Mouse (Mus musculus) ES-E14 (cell line): ENCODE data around the gene Atp5s. TPM values are rescaled to one million over a fixed set of nuclear protein-coding genes. Genes with fewer than 3 reads are reported as not detected.

Source experiments
- DNase-seq: peaks from one replicate; pipeline ENCODE4 v3.0.0-alpha.2; 2013; ENCODE audit warnings: low read depth, low spot score
- H3K27ac ChIP-seq: 2 replicates; pipeline ENCODE4 v1.5.1; 2012; ENCODE audit warnings: low read depth, mild to moderate bottlenecking, low read length, moderate library complexity, mixed read lengths; ENCODE audit not compliant: poor library complexity, insufficient read depth, severe bottlenecking
- H3K36me3 ChIP-seq: 2 replicates; pipeline ENCODE4 v1.6.1; 2012; ENCODE audit warnings: mild to moderate bottlenecking, low read length, moderate library complexity, mixed read lengths; ENCODE audit not compliant: control insufficient read depth, poor library complexity, insufficient read depth, severe bottlenecking
- H3K4me1 ChIP-seq, 2 experiments: fragments of 150-350 bp in 1 of 2; sonication (generic) in 1 of 2; 2 replicates each; pipeline ENCODE4 v1.6.1; 2012; ENCODE audit warnings: low read length in 2 of 2, mild to moderate bottlenecking in 1 of 2, mixed read lengths in 1 of 2; ENCODE audit not compliant: control insufficient read depth in 2 of 2, insufficient read depth in 2 of 2, poor library complexity in 1 of 2
- H3K4me3 ChIP-seq, 2 experiments: fragments of 150-350 bp in 1 of 2; sonication (generic) in 1 of 2; 2 replicates each; pipeline ENCODE4 v1.5.1; 2012; ENCODE audit warnings: low read length in 2 of 2, low read depth in 1 of 2, mild to moderate bottlenecking in 1 of 2, mixed read lengths in 1 of 2; ENCODE audit not compliant: insufficient read depth in 1 of 2, poor library complexity in 1 of 2, severe bottlenecking in 1 of 2
- H3K9ac ChIP-seq: 2 replicates; pipeline ENCODE4 v1.6.1; 2012; ENCODE audit warnings: low read depth, mild to moderate bottlenecking, low read length, mixed read lengths; ENCODE audit not compliant: poor library complexity, insufficient read depth, severe bottlenecking
- H3K9me3 ChIP-seq: fragments of 150-350 bp; sonication (generic); 2 replicates; pipeline ENCODE4 v1.6.1; 2012; ENCODE audit warnings: low read depth, mild to moderate bottlenecking, low read length; ENCODE audit not compliant: control insufficient read depth, insufficient read depth
- CHD2 ChIP-seq: IDR thresholded peaks from 2 replicates; pipeline ENCODE4 v1.6.1; 2014; ENCODE audit warnings: mild to moderate bottlenecking, low read depth, low read length, inconsistent platforms
- HCFC1 ChIP-seq: IDR thresholded peaks from 2 replicates; pipeline ENCODE4 v1.6.1; 2012; ENCODE audit warnings: low read length, inconsistent platforms, borderline replicate concordance; ENCODE audit not compliant: insufficient read depth
- MAFK ChIP-seq: IDR thresholded peaks from 2 replicates; pipeline ENCODE4 v1.6.1; 2014; ENCODE audit warnings: mild to moderate bottlenecking, low read depth, low read length, inconsistent platforms; ENCODE audit not compliant: insufficient read depth
- ZC3H11A ChIP-seq: IDR thresholded peaks from 2 replicates; pipeline ENCODE4 v1.6.1; 2012; ENCODE audit warnings: low read depth, mild to moderate bottlenecking, inconsistent platforms, low read length, borderline replicate concordance
- ZNF384 ChIP-seq: IDR thresholded peaks from 2 replicates; pipeline ENCODE4 v1.6.1; 2012; ENCODE audit warnings: low read depth, low read length, inconsistent platforms
- in situ Hi-C, 2 experiments: fragments of 600-800 bp; cut with MboI; formaldehyde crosslinking; loops; one replicate each; pipeline ENCODE4 v1.15.1; 2025; ENCODE audit warnings: low sequenced_read_pairs in 2 of 2, inconsistent platforms in 1 of 2; ENCODE audit not compliant: unreplicated experiment in 2 of 2
- total RNA-seq: library from RNA; depleted of rRNA; stranded (reverse); fragments of 300-350 nt; gene quantifications from 2 replicates; pipeline ENCODE4 v1.2.3, GENCODE M21; 2012

Atp5s gene
- total RNA-seq, 1 experiment: 7.9 TPM

DNA sequence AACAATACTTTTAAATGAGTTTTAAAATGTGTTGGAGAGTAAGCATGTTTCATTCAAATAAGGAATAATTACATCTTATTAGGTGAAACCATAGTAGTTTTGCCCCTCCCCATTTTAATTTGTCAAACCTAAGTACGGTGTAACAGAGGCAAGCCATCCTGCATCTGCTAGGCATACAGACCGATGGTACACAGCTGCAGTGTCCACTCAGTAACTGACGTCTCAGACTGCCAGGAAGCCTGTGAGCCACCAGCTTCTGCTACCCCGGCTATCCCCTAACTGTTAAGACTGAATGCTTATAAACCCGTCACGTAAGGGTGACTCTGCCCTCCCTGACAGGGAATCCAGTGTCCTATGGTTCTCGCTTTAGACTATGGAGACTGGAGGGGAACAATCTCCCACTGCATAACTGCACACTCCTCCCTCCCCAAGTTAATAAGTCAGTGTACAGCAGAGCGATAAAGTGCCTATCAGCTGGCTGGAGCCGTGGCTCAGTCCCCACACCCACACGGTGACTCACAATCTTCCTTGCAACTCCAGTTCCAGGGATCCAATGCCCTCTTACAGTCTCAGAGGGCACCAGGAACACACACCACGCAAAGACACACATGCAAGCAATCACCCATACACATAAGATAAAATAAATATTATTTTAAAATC, 19.8 kb upstream of the Atp5s start:
- in situ Hi-C loops: no loop called here
- no peaks in the 10 kb centered on the region for H3K9me3 ChIP-seq
- H3K27ac ChIP-seq: no peak overlapping the region
- no peak for DNase-seq
- TF ChIP-seq ZC3H11A: no peak
- no peak for TF ChIP-seq CHD2
- TF ChIP-seq MAFK: no peak
- TF ChIP-seq ZNF384: no peak
- TF ChIP-seq HCFC1: no peak
- no peak overlapping the region for H3K9ac ChIP-seq
- H3K4me1 ChIP-seq: no peaks in the 10 kb centered on the region
- H3K4me3 ChIP-seq: no peak overlapping the region
- peaks cover 7% of the 10 kb centered on the region; the same call in 1 of the 2 replicates for H3K36me3 ChIP-seq

DNA sequence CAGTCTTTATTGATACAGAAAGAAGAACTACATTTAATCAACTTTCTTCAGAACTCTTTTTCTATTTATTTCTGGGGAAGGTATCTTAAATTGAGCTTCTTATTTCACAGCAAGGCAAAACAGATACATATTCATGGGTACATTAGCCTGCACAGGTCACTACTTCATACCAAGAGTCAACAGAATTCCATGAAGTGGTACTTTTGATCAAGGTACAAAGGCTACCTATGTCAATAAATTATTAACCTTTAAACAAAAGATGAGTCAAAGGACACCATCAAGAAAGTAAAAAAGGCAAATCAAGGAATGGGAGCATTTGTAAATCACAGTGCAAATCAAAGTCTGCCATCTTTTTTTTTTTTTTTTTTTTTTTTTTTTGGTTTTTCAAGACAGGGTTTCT, 11.1 kb upstream of the Atp5s start:
- in situ Hi-C loops: no loop called here
- H3K36me3 ChIP-seq: peaks cover 12% of the 10 kb centered on the region
- H3K9ac ChIP-seq: no peak overlapping the region
- TF ChIP-seq CHD2 (no peak), ZNF384 (no peak), HCFC1 (no peak), MAFK (no peak), ZC3H11A (no peak)
- H3K9me3 ChIP-seq: no peaks in the 10 kb centered on the region
- no peaks in the 10 kb centered on the region for H3K4me1 ChIP-seq
- no peak overlapping the region for H3K27ac ChIP-seq
- H3K4me3 ChIP-seq: no peak overlapping the region
- DNase-seq: no peak

GRCm38 (mm10) chr12:69722857-69723256, 1.9 kb upstream of the Atp5s start:
- TF ChIP-seq ZNF384 (no peak), ZC3H11A (no peak), MAFK (no peak), CHD2 (no peak), HCFC1 (no peak)
- in situ Hi-C loops: no loop called here
- no peak overlapping the region for H3K9ac ChIP-seq

DNA sequence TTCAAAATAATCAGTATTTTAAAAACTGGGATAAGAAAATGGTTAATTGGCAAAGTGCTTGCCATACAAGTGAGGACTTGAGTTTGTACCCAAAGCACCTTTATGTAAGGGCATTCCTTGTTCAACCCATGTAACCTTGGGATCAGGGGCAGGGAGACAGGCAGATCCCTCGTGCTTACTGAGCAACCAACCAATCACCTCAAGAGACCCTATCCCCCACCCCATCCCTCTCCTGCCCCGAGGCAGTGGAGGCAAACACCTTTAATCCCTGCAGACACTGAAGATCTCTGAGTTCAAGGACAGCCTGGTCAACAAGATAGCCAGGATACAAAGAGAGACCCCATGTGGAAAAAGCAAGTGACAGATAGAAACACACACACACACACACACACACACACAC, 1.4 kb upstream of the Atp5s start:
- peak overlapping the region; percentile 83 to 85; a peak in 3 of 4 replicates for H3K4me3 ChIP-seq
- in situ Hi-C loops: no loop called here
- H3K9ac ChIP-seq: 0 out of 2 replicates have a peak overlapping the region, but pooled peaks have one; percentile 37
- no peak for TF ChIP-seq CHD2
- TF ChIP-seq MAFK: no peak
- no peak for TF ChIP-seq ZNF384
- no peak for TF ChIP-seq HCFC1
- TF ChIP-seq ZC3H11A: no peak
- H3K9me3 ChIP-seq: peaks cover 9% of the 10 kb centered on the region
- no peak overlapping the region for H3K27ac ChIP-seq
- no peak for DNase-seq
- H3K36me3 ChIP-seq: peaks cover 16% of the 10 kb centered on the region
- H3K4me1 ChIP-seq: peaks cover 0 to 5% of the 10 kb centered on the region in 2 experiments; a peak in 2 of 4 replicates

More at GRCm38 (mm10) chr12:69722857-69723256, 1.9 kb upstream of the Atp5s start:
- no peak for DNase-seq
- peaks cover 0 to 5% of the 10 kb centered on the region in 2 experiments; a peak in 2 of 4 replicates for H3K4me1 ChIP-seq
- no peak overlapping the region for H3K4me3 ChIP-seq
- H3K9me3 ChIP-seq: peaks cover 9% of the 10 kb centered on the region
- no peak overlapping the region for H3K27ac ChIP-seq
- peaks cover 20% of the 10 kb centered on the region for H3K36me3 ChIP-seq
